Mouse (Mus musculus): ENCODE results near the gene Casz1. TPM values are rescaled to one million over a fixed set of nuclear protein-coding genes. Genes with fewer than 3 reads are reported as not detected.

The Casz1 gene
- polyA plus RNA-seq, 1 experiment from 2014 or later = 5.6 TPM

- Histone ChIP-seq H3K9ac (ENCODE audit: low read depth, low read length) (no peak overlapping the region), H3K27ac (ENCODE audit: low read depth, low read length) (no peak overlapping the region), H3K27me3 (replicated peaks; ENCODE audit: control insufficient read depth, insufficient read depth, low read length) (peaks cover 18% of the 10 kb centered on the region), H3K9me3 (ENCODE audit: control insufficient read depth) (no peaks in the 10 kb centered on the region), H3K36me3 (ENCODE audit: control insufficient read depth, insufficient read depth) (no peaks in the 10 kb centered on the region), H3K4me3 (ENCODE audit: low read depth, low read length) (no peak overlapping the region), H3K4me2 (replicated peaks; ENCODE audit: low read depth) (no peak overlapping the region), H3K4me1 (replicated peaks; ENCODE audit: control insufficient read depth, insufficient read depth, low read length) (no peaks in the 10 kb centered on the region)
- no peak for TF ChIP-seq CTCF (IDR thresholded peaks at IDR 0.05; ENCODE audit: low read depth)
- WGBS = 76% methylated on average over 8 of the region's 8 CpGs
- ATAC-seq = no peak
Observed at GRCm38 (mm10) chr4:148888229-148888628, 84.0 kb downstream of the Casz1 start.

GRCm38 (mm10) chr4:148889011-148889410 is 84.8 kb downstream of the Casz1 start:
- Histone ChIP-seq H3K9ac (ENCODE audit: low read depth, low read length) (no peak overlapping the region), H3K9me3 (ENCODE audit: control insufficient read depth) (no peaks in the 10 kb centered on the region), H3K4me1 (replicated peaks; ENCODE audit: control insufficient read depth, insufficient read depth, low read length) (no peaks in the 10 kb centered on the region), H3K27me3 (replicated peaks; ENCODE audit: control insufficient read depth, insufficient read depth, low read length) (peaks cover 18% of the 10 kb centered on the region), H3K36me3 (ENCODE audit: control insufficient read depth, insufficient read depth) (no peaks in the 10 kb centered on the region), H3K4me2 (replicated peaks; ENCODE audit: low read depth) (no peak overlapping the region), H3K4me3 (ENCODE audit: low read depth, low read length) (no peak overlapping the region), H3K27ac (ENCODE audit: low read depth, low read length) (no peak overlapping the region)
- ATAC-seq = no peak
- 84% methylated on average over 6 of the region's 6 CpGs for WGBS
- no peak for TF ChIP-seq CTCF (IDR thresholded peaks at IDR 0.05; ENCODE audit: low read depth)

DNA sequence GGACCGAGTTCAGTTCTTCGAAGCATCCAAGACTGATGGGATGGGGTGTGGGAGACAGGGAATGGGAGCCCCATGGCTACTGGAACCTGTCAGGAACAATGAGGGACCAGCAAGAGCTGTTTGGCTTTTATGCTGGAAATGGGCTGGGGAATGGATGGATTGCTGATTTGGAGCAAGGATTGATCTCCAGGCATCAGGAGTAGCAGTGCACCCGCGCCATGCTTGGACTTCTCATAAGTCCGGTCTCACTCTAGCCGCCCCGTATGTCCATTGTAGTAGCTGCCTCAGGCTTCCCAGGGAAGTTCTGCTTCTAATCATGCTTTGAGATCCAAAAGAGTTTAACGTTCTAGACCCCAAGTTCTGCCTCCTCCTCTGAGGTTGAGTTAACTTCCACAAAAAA is 86.2 kb downstream of the Casz1 start:
- H3K4me3 ChIP-seq (ENCODE audit: low read depth, low read length) = no peak overlapping the region
- no peak overlapping the region for H3K27ac ChIP-seq (ENCODE audit: low read depth, low read length)
- 81% methylated on average over 8 of the region's 8 CpGs for WGBS
- ATAC-seq = no peak
- no peak overlapping the region; the same call in 1 of the 2 replicates for H3K4me2 ChIP-seq (replicated peaks; ENCODE audit: low read depth)
- H3K9me3 ChIP-seq (ENCODE audit: control insufficient read depth) = no peaks in the 10 kb centered on the region
- no peak for TF ChIP-seq CTCF (IDR thresholded peaks at IDR 0.05; ENCODE audit: low read depth)
- H3K4me1 ChIP-seq (replicated peaks; ENCODE audit: control insufficient read depth, insufficient read depth, low read length) = no peaks in the 10 kb centered on the region
- H3K9ac ChIP-seq (ENCODE audit: low read depth, low read length) = no peak overlapping the region
- H3K36me3 ChIP-seq (ENCODE audit: control insufficient read depth, insufficient read depth) = no peaks in the 10 kb centered on the region
- H3K27me3 ChIP-seq (replicated peaks; ENCODE audit: control insufficient read depth, insufficient read depth, low read length) = peaks cover 18% of the 10 kb centered on the region

DNA sequence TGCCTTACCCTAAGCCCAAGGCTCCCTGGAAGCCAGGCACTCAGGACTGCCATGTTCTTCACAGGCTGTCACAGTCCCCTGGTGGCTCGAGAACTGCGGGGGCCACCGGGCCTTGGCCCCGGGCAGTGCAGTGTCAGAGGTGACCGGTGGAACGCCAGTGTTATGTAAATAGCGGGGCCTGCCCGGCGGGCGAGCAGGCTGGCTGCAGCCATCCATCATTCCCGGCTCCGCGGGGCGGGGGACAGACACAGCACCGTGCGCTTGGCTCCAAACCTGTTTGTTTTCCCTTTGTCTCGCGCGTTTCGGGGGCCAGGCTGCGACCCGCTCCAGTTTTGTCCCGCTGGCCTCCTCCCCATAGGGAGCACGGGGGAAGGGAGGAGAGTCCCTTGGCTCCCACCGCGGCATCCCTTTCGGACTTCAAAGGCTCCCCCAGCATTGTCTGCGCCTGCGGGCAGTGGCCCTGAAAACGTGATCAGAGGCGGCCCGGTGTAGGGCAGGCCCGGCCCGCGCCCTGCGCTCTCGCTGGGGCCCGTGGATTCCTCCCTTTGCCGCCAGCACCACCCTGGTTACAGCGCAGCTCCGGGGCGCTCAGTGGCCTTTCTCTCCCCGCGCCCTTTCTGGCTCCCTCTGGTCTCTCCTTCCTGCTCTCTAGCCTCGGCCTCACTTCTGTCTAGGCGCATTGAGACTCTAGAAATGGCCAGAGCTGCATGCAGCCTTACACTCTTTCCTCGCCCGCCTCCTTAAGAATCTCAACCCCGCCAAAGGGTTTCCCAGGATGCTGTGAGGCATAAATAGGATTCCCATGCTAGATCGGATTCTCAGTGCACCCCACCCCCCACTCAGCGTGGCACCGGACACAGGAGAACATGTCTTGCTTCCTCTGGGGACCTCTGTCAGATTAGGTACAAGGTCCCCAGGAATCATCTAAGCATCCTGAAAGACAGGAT is 86.9 kb downstream of the Casz1 start:
- ATAC-seq = peak; percentile 26
- H3K27ac ChIP-seq (ENCODE audit: low read depth, low read length) = no peak overlapping the region
- WGBS = 13% methylated on average over 48 of the region's 52 CpGs
- H3K4me3 ChIP-seq (ENCODE audit: low read depth, low read length) = peak overlapping the region; percentile 26; the same call in 1 of the 2 replicates
- peaks cover 21% of the 10 kb centered on the region for H3K27me3 ChIP-seq (replicated peaks; ENCODE audit: control insufficient read depth, insufficient read depth, low read length)
- TF ChIP-seq CTCF (IDR thresholded peaks at IDR 0.05; ENCODE audit: low read depth) = no peak
- no peaks in the 10 kb centered on the region for H3K4me1 ChIP-seq (replicated peaks; ENCODE audit: control insufficient read depth, insufficient read depth, low read length)
- no peaks in the 10 kb centered on the region for H3K9me3 ChIP-seq (ENCODE audit: control insufficient read depth)
- no peaks in the 10 kb centered on the region for H3K36me3 ChIP-seq (ENCODE audit: control insufficient read depth, insufficient read depth)
- H3K4me2 ChIP-seq (replicated peaks; ENCODE audit: low read depth) = peak overlapping the region; percentile 55
- H3K9ac ChIP-seq (ENCODE audit: low read depth, low read length) = no peak overlapping the region

- 81% methylated on average over 6 of the region's 6 CpGs for WGBS
- Histone ChIP-seq H3K4me1 (replicated peaks; ENCODE audit: control insufficient read depth, insufficient read depth, low read length) (no peaks in the 10 kb centered on the region), H3K4me3 (ENCODE audit: low read depth, low read length) (no peak overlapping the region), H3K27ac (ENCODE audit: low read depth, low read length) (no peak overlapping the region), H3K9ac (ENCODE audit: low read depth, low read length) (no peak overlapping the region), H3K36me3 (ENCODE audit: control insufficient read depth, insufficient read depth) (no peaks in the 10 kb centered on the region), H3K4me2 (replicated peaks; ENCODE audit: low read depth) (no peak overlapping the region), H3K27me3 (replicated peaks; ENCODE audit: control insufficient read depth, insufficient read depth, low read length) (peaks cover 11% of the 10 kb centered on the region), H3K9me3 (ENCODE audit: control insufficient read depth) (no peaks in the 10 kb centered on the region)
- no peak for ATAC-seq
- no peak for TF ChIP-seq CTCF (IDR thresholded peaks at IDR 0.05; ENCODE audit: low read depth)
Observed at GRCm38 (mm10) chr4:148896125-148896524, 91.9 kb downstream of the Casz1 start.

- H3K4me1 ChIP-seq (replicated peaks; ENCODE audit: control insufficient read depth, insufficient read depth, low read length) = peaks cover 9% of the 10 kb centered on the region
- H3K27ac ChIP-seq (ENCODE audit: low read depth, low read length) = peak overlapping the region; percentile 78; the same call in 1 of the 2 replicates
- H3K27me3 ChIP-seq (replicated peaks; ENCODE audit: control insufficient read depth, insufficient read depth, low read length) = 0 out of 2 replicates have a peak, but pooled peaks cover 6% of the 10 kb centered on the region
- ATAC-seq = no peak
- H3K36me3 ChIP-seq (ENCODE audit: control insufficient read depth, insufficient read depth) = no peaks in the 10 kb centered on the region
- H3K9ac ChIP-seq (ENCODE audit: low read depth, low read length) = peak overlapping the region; percentile 77; the same call in 1 of the 2 replicates
- H3K4me2 ChIP-seq (replicated peaks; ENCODE audit: low read depth) = peak overlapping the region; percentile 95
- H3K4me3 ChIP-seq (ENCODE audit: low read depth, low read length) = peak overlapping the region; percentile 81
- no peaks in the 10 kb centered on the region for H3K9me3 ChIP-seq (ENCODE audit: control insufficient read depth)
- TF ChIP-seq CTCF (IDR thresholded peaks at IDR 0.05; ENCODE audit: low read depth) = no peak
- WGBS = 8% methylated on average over 1 of the region's 1 CpGs
Observed at GRCm38 (mm10) chr4:148899927-148900294, 95.7 kb downstream of the Casz1 start.

All from intestine, postnatal 0 days (tissue).